In the genomic region with DNA sequence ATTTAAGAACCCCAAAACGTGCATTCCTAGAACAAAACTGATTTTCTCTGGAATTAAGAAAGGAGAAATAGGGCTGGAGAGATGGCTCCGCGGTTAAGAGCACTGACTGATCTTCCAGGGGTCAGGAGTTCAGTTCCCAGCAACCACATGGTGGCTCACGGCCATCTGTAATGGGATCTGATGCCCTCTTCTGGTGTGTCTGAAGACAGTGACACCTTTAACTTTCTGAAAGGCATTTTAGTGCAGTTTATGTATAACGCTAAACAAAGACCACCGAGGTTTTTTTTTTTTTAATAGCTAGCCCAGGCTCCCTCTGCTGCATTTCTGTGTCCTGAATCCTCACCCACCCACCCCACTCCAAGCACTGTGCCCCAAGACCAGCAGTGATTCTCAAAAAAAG, we compare ENCODE assay signal across 10 mouse cellular contexts. TPM values are rescaled to one million over a fixed set of nuclear protein-coding genes. Genes with fewer than 3 reads are reported as not detected.
DNase-seq lines count a peak whose midpoint lies in the region; ATAC-seq and TF ChIP-seq lines count a peak whose summit lies in the region.
"Had no signal": no experiment of that assay in that cellular context is flagged by ENCODE, and none has a peak within 500 bp of the region (broad histone marks: within the 10 kb centered on the region; RNA-seq: fewer than 3 reads in every experiment).

No protein-coding gene starts in this region.

- 15% methylated on average over 6 of the region's 6 CpGs for WGBS in kidney, embryonic 16.5 days
- 20% methylated on average over 6 of the region's 6 CpGs for WGBS in forebrain, embryonic 10.5 days
- 12% methylated on average over 6 of the region's 6 CpGs for WGBS in intestine, embryonic 16.5 days
- 23% methylated on average over 6 of the region's 6 CpGs for WGBS in midbrain, postnatal 0 days

- H3K27ac ChIP-seq in kidney, embryonic 16.5 days (ENCODE audit: low read length), result no peak overlapping the region
- H3K27ac ChIP-seq in forebrain, embryonic 10.5 days, result peak overlapping the region; percentile 66; the same call in 1 of the 2 replicates
- no peak overlapping the region for H3K27ac ChIP-seq in intestine, embryonic 16.5 days (ENCODE audit: low read length)
- peak overlapping the region; percentile 68; the same call in 1 of the 2 replicates for H3K27ac ChIP-seq in midbrain, postnatal 0 days (ENCODE audit: low read depth, low read length)

- peak overlapping the region; percentile 54; the same call in 1 of the 2 replicates for H3K9ac ChIP-seq in kidney, embryonic 16.5 days (replicated peaks; ENCODE audit: low read length)
- peak overlapping the region; percentile 47; the same call in 1 of the 2 replicates for H3K9ac ChIP-seq in intestine, embryonic 16.5 days (ENCODE audit: low read depth, low read length)
- no peak overlapping the region for H3K9ac ChIP-seq in midbrain, postnatal 0 days (replicated peaks; ENCODE audit: low read length, poor library complexity, severe bottlenecking)

- no peaks in the 10 kb centered on the region for H3K36me3 ChIP-seq in kidney, embryonic 16.5 days (ENCODE audit: insufficient read depth, low read length)
- H3K36me3 ChIP-seq in forebrain, embryonic 10.5 days (replicated peaks), result no peaks in the 10 kb centered on the region
- H3K36me3 ChIP-seq in intestine, embryonic 16.5 days (ENCODE audit: control insufficient read depth, insufficient read depth, low read length), result no peaks in the 10 kb centered on the region
- H3K36me3 ChIP-seq in midbrain, postnatal 0 days (ENCODE audit: insufficient read depth, low read length), result no peaks in the 10 kb centered on the region

- DNase-seq in kidney, adult 8-10 months, result no peak
- no peak for DNase-seq in forebrain, embryonic 10.5 days (ENCODE audit: extremely low spot score, low spot score)
- no peak for DNase-seq in midbrain, postnatal 0 days (ENCODE audit: low spot score)
- DNase-seq in kidney, postnatal 4 days, result no peak
- no peak for DNase-seq in thymus, postnatal 36 days

- H3K4me1 ChIP-seq in kidney, embryonic 16.5 days (ENCODE audit: insufficient read depth, low read length), result peaks cover 12% of the 10 kb centered on the region; the same call in 1 of the 2 replicates
- H3K4me1 ChIP-seq in forebrain, embryonic 10.5 days, result peaks cover 20% of the 10 kb centered on the region
- peaks cover 12% of the 10 kb centered on the region; the same call in 1 of the 2 replicates for H3K4me1 ChIP-seq in intestine, embryonic 16.5 days (ENCODE audit: control insufficient read depth, insufficient read depth, low read length)
- no peaks in the 10 kb centered on the region for H3K4me1 ChIP-seq in midbrain, postnatal 0 days (ENCODE audit: insufficient read depth, low read length)

- no peak for ATAC-seq in kidney, embryonic 16.5 days (ENCODE audit: low FRiP score, low TSS enrichment)
- no peak for ATAC-seq in intestine, embryonic 16.5 days
- no peak for ATAC-seq in midbrain, postnatal 0 days (ENCODE audit: low FRiP score)

- peak overlapping the region; percentile 61; the same call in 1 of the 2 replicates for H3K4me2 ChIP-seq in kidney, embryonic 16.5 days (replicated peaks; ENCODE audit: low read depth, low read length)
- peak overlapping the region; percentile 48 for H3K4me2 ChIP-seq in intestine, embryonic 16.5 days (ENCODE audit: low read depth, low read length)
- H3K4me2 ChIP-seq in midbrain, postnatal 0 days (ENCODE audit: low read depth, low read length, poor library complexity, severe bottlenecking), result no peak overlapping the region

- no peak overlapping the region for H3K4me3 ChIP-seq in kidney, embryonic 16.5 days (ENCODE audit: low read length)
- no peak overlapping the region for H3K4me3 ChIP-seq in forebrain, embryonic 10.5 days
- no peak overlapping the region for H3K4me3 ChIP-seq in intestine, embryonic 16.5 days (ENCODE audit: low read length)
- H3K4me3 ChIP-seq in midbrain, postnatal 0 days (ENCODE audit: low read depth, low read length), result no peak overlapping the region

- no peaks in the 10 kb centered on the region for H3K9me3 ChIP-seq in kidney, embryonic 16.5 days (ENCODE audit: low read length)
- H3K9me3 ChIP-seq in forebrain, embryonic 10.5 days, result no peaks in the 10 kb centered on the region
- no peaks in the 10 kb centered on the region for H3K9me3 ChIP-seq in intestine, embryonic 16.5 days (ENCODE audit: control insufficient read depth, low read length)
- H3K9me3 ChIP-seq in midbrain, postnatal 0 days (ENCODE audit: low read length), result no peaks in the 10 kb centered on the region

- H3K27me3 ChIP-seq in kidney, embryonic 16.5 days (ENCODE audit: insufficient read depth, low read length), result no peaks in the 10 kb centered on the region; the same call in 1 of the 2 replicates
- H3K27me3 ChIP-seq in forebrain, embryonic 10.5 days (ENCODE audit: poor library complexity, severe bottlenecking), result 0 out of 2 replicates have a peak, but pooled peaks cover 7% of the 10 kb centered on the region
- no peaks in the 10 kb centered on the region for H3K27me3 ChIP-seq in intestine, embryonic 16.5 days (replicated peaks; ENCODE audit: control insufficient read depth, insufficient read depth, low read length)
- no peaks in the 10 kb centered on the region for H3K27me3 ChIP-seq in midbrain, postnatal 0 days (ENCODE audit: insufficient read depth, low read length)

- TF ChIP-seq CTCF in midbrain, postnatal 0 days (IDR thresholded peaks at IDR 0.05), result no peak

RNA-seq across cellular contexts. Expression of gene Krt8, which starts 19.5 kb away (rescaled TPM):
- polyA plus RNA-seq in kidney, embryonic 16.5 days (2015; fragmentation: Nextera tagmentation; extraction: Ambion mirVana), result 267 and 282 TPM in 2 replicates
- 32.6 and 35.6 TPM in 2 replicates for polyA plus RNA-seq in forebrain, embryonic 10.5 days (2016; fragmentation: Nextera tagmentation; extraction: Ambion mirVana)
- polyA plus RNA-seq in intestine, embryonic 16.5 days (2015; fragmentation: Nextera tagmentation; extraction: Ambion mirVana), result 1,017 and 1,065 TPM in 2 replicates
- total RNA-seq in midbrain, postnatal 0 days (2014; rRNA removed), result 0.61 and 1.6 TPM in 2 replicates
- 0.60 and 0.63 TPM in 2 replicates for polyA plus RNA-seq in midbrain, postnatal 0 days (2015; fragmentation: Nextera tagmentation; extraction: Ambion mirVana)

RNA-seq across cellular contexts. Expression of gene Krt78, which starts 30.7 kb away (rescaled TPM):
- polyA plus RNA-seq in kidney, embryonic 16.5 days (2015; fragmentation: Nextera tagmentation; extraction: Ambion mirVana), result 0.06 and 0.16 TPM in 2 replicates
- not detected in 2 replicates for polyA plus RNA-seq in forebrain, embryonic 10.5 days (2016; fragmentation: Nextera tagmentation; extraction: Ambion mirVana)
- 0.07 and 0.17 TPM in 2 replicates for polyA plus RNA-seq in intestine, embryonic 16.5 days (2015; fragmentation: Nextera tagmentation; extraction: Ambion mirVana)
- total RNA-seq in midbrain, postnatal 0 days (2014; rRNA removed), result 0.49 TPM in 1 of 2 replicates, not detected in the other
- polyA plus RNA-seq in midbrain, postnatal 0 days (2015; fragmentation: Nextera tagmentation; extraction: Ambion mirVana), result not detected in 2 replicates
- total RNA-seq: adrenal gland, postnatal 14 days; granulocyte monocyte progenitor cell, adult 5-6 weeks; left cerebral cortex, postnatal 4 days had no signal

RNA-seq across cellular contexts. Expression of gene Krt18, which starts 43.2 kb away (rescaled TPM):
- polyA plus RNA-seq in kidney, embryonic 16.5 days (2015; fragmentation: Nextera tagmentation; extraction: Ambion mirVana), result 216 and 223 TPM in 2 replicates
- polyA plus RNA-seq in forebrain, embryonic 10.5 days (2016; fragmentation: Nextera tagmentation; extraction: Ambion mirVana), result 34.4 and 37.1 TPM in 2 replicates
- 353 and 370 TPM in 2 replicates for polyA plus RNA-seq in intestine, embryonic 16.5 days (2015; fragmentation: Nextera tagmentation; extraction: Ambion mirVana)
- 0.99 and 1.7 TPM in 2 replicates for total RNA-seq in midbrain, postnatal 0 days (2014; rRNA removed)
- polyA plus RNA-seq in midbrain, postnatal 0 days (2015; fragmentation: Nextera tagmentation; extraction: Ambion mirVana), result 1.8 and 2.1 TPM in 2 replicates

RNA-seq across cellular contexts. Expression of gene Krt79, which starts 44.6 kb away (rescaled TPM):
- polyA plus RNA-seq in kidney, embryonic 16.5 days (2015; fragmentation: Nextera tagmentation; extraction: Ambion mirVana), result 0.41 and 0.42 TPM in 2 replicates
- 0.09 and 0.12 TPM in 2 replicates for polyA plus RNA-seq in forebrain, embryonic 10.5 days (2016; fragmentation: Nextera tagmentation; extraction: Ambion mirVana)
- polyA plus RNA-seq in intestine, embryonic 16.5 days (2015; fragmentation: Nextera tagmentation; extraction: Ambion mirVana), result 0.06 TPM in 1 of 2 replicates, not detected in the other
- total RNA-seq in midbrain, postnatal 0 days (2014; rRNA removed), result 2.3 TPM in 1 of 2 replicates, not detected in the other
- 0.15 and 0.28 TPM in 2 replicates for polyA plus RNA-seq in midbrain, postnatal 0 days (2015; fragmentation: Nextera tagmentation; extraction: Ambion mirVana)
- total RNA-seq: granulocyte monocyte progenitor cell, adult 5-6 weeks had no signal

Comparison
In these comparisons a context has a peak if more than half of its experiments do, and no peak if none do; other contexts are left out.
1. H3K27ac ChIP-seq: peak in forebrain, embryonic 10.5 days (single experiment) and midbrain, postnatal 0 days (single experiment); none in kidney, embryonic 16.5 days (single experiment) and intestine, embryonic 16.5 days (single experiment).
2. RNA of gene Krt8, which starts 19.5 kb away (polyA plus RNA-seq): 1,017 to 1,065 TPM in intestine, embryonic 16.5 days, 267 to 282 TPM in kidney, embryonic 16.5 days and 32.6 to 35.6 TPM in forebrain, embryonic 10.5 days; 0.60 to 0.63 TPM in midbrain, postnatal 0 days; every median in the first group is over 10 times any median in the second.
3. RNA of gene Krt18, which starts 43.2 kb away (polyA plus RNA-seq): 353 to 370 TPM in intestine, embryonic 16.5 days, 216 to 223 TPM in kidney, embryonic 16.5 days and 34.4 to 37.1 TPM in forebrain, embryonic 10.5 days; 1.8 to 2.1 TPM in midbrain, postnatal 0 days; every median in the first group is over 10 times any median in the second.